Mouse (Mus musculus) bone marrow, adult 2 months (tissue): Measurements from ENCODE around the gene Wdr44.
"Not testable (repeated sequence)": the region's sequence is repeated elsewhere in the genome, so short reads cannot be mapped to it uniquely, and the experiment has no call there.

Experiments
- CTCF ChIP-seq: fragments of 200-500 bp; IDR thresholded peaks from 2 replicates; pipeline ENCODE4 v1.5.1; 2011; ENCODE audit warnings: low read length, control low read depth; ENCODE audit not compliant: control insufficient read depth, insufficient read depth
- POLR2A ChIP-seq: fragments of 200-500 bp; IDR thresholded peaks from 2 replicates; pipeline ENCODE4 v1.6.1; 2011; ENCODE audit warnings: low read depth, mild to moderate bottlenecking, control low read depth, low read length, borderline replicate concordance; ENCODE audit not compliant: control insufficient read depth

- not testable (repeated sequence) for TF ChIP-seq CTCF, POLR2A
Observed at GRCm38 (mm10) chrX:23822885-23823284, 130.0 kb downstream of the Wdr44 start.
